Comparison of ENCODE assay signal across 8 mouse cellular contexts in the genomic region with DNA sequence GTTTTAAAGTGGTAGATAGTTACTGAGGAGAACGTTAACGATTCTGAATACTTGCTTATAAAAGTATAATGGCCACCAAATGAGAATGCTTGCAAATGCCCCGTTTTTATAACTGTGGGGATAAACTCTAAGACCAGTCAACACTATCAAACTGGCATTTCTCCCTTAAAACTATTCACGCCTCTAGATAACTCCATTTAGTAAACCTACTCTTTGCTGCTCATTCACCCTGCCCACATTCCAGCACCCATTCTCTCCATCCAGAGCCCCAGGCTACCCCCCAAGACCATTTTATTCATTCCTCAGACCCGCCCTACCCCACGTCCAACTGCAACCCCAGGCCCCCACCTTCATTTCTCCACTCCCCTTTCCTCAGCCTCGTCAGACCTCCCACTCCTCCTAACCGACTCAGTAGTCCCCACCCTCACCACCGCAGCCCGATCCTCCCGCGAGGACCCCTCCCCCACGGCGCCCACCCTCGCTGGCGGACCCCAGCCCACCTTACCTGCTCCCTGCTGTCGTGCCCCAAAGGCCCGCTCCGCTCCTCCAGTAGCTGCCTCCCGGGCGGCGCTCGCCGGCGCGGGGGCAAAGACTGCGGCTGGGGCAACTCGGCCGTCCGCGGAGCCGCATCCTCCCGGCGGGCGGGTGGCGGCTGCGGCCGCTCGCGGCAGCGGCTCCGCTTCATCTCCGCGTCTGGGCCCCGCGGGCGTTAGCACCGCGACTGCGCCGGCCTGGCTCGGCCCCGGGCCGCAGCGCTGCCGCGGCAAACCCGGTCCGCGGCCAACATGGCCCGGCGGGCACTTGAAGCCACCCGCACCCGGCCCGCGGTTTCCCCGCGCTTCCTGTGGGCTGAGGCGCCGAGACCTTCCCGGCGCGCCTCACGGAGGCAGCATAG. TPM values are rescaled to one million over a fixed set of nuclear protein-coding genes. Genes with fewer than 3 reads are reported as not detected.
DNase-seq lines count a peak whose midpoint lies in the region; ATAC-seq lines count a peak whose summit lies in the region.

No protein-coding gene starts in this region.

- H3K36me3 ChIP-seq in heart, embryonic 13.5 days = 0 out of 2 replicates have a peak, but pooled peaks cover under 1% of the 10 kb centered on the region
- no peaks in the 10 kb centered on the region for H3K36me3 ChIP-seq in lung, embryonic 15.5 days

- WGBS in heart, embryonic 13.5 days = under 1% methylated on average over 68 of the region's 74 CpGs
- under 1% methylated on average over 54 of the region's 74 CpGs for WGBS in lung, embryonic 15.5 days

- H3K27ac ChIP-seq in heart, embryonic 13.5 days (replicated peaks) = peak overlapping the region; percentile 92
- peak overlapping the region; percentile 92 for H3K27ac ChIP-seq in lung, embryonic 15.5 days

- H3K4me3 ChIP-seq in heart, embryonic 13.5 days = peak overlapping the region; percentile 95
- peak overlapping the region; percentile 93 for H3K4me3 ChIP-seq in lung, embryonic 15.5 days

- peak overlapping the region; percentile 80 for H3K4me2 ChIP-seq in heart, embryonic 13.5 days
- H3K4me2 ChIP-seq in lung, embryonic 15.5 days = peak overlapping the region; percentile 68

- H3K9ac ChIP-seq in heart, embryonic 13.5 days = peak overlapping the region; percentile 98
- H3K9ac ChIP-seq in lung, embryonic 15.5 days = peak overlapping the region; percentile 93

- H3K9me3 ChIP-seq in heart, embryonic 13.5 days = peaks cover 15% of the 10 kb centered on the region
- H3K9me3 ChIP-seq in lung, embryonic 15.5 days = no peaks in the 10 kb centered on the region

- peaks cover 31% of the 10 kb centered on the region for H3K4me1 ChIP-seq in heart, embryonic 13.5 days
- H3K4me1 ChIP-seq in lung, embryonic 15.5 days = peaks cover 18% of the 10 kb centered on the region

- DNase-seq in B cell, adult 2 months = peak; percentile 60 to 70
- DNase-seq in adrenal gland, adult 18-20 months (ENCODE audit: low spot score in 2 of 2) = peak; percentile 46 to 56
- peak; percentile 58 to 67 for DNase-seq in kidney, postnatal 4 days
- peak; percentile 11 for DNase-seq in ovary, postnatal 14 days (ENCODE audit: low spot score)
- DNase-seq in urinary bladder, adult 2 months (ENCODE audit: low spot score) = peak; percentile 71

- no peaks in the 10 kb centered on the region for H3K27me3 ChIP-seq in heart, embryonic 13.5 days (replicated peaks)
- no peaks in the 10 kb centered on the region for H3K27me3 ChIP-seq in lung, embryonic 15.5 days

- ATAC-seq in erythroblast, adult 5-6 weeks (replicated peaks; ENCODE audit: low FRiP score, poor library complexity, severe bottlenecking) = peak; percentile 21
- peak; percentile 60 for ATAC-seq in heart, embryonic 13.5 days (ENCODE audit: extremely low read depth, insufficient number of reproducible peaks, low FRiP score, low TSS enrichment)
- peak; percentile 64 for ATAC-seq in lung, embryonic 15.5 days (ENCODE audit: borderline replicate concordance, extremely low read depth, low FRiP score, low TSS enrichment)

RNA-seq across cellular contexts. Expression of a gene that starts 0.5 kb away (rescaled TPM):
- total RNA-seq in adrenal gland, adult 18-20 months (2021) = 10 to 100 TPM; 41.9 to 44.7 TPM
- 7.7 and 8.8 TPM in 2 replicates for total RNA-seq in erythroblast, adult 5-6 weeks (2015; ENCODE audit: low replicate concordance)
- 15.5 and 16.5 TPM in 2 replicates for total RNA-seq in erythroblast, adult 5-6 weeks (2017; ENCODE audit: low replicate concordance)
- 12.8 and 12.9 TPM in 2 replicates for polyA plus RNA-seq in heart, embryonic 13.5 days (2015; fragmentation: Nextera tagmentation; extraction: Ambion mirVana)
- 14.8 and 16.1 TPM in 2 replicates for polyA plus RNA-seq in lung, embryonic 15.5 days (2015; fragmentation: Nextera tagmentation; extraction: Ambion mirVana)
- polyA plus RNA-seq in urinary bladder, adult 2 months (2012; rRNA removed) = 23.6 and 29.6 TPM in 2 replicates

RNA-seq across cellular contexts. Expression of a gene that starts 43.9 kb away (rescaled TPM):
- total RNA-seq in adrenal gland, adult 18-20 months (2021) = 10 to 100 TPM; 12.5 to 14.5 TPM
- total RNA-seq in erythroblast, adult 5-6 weeks (2015; ENCODE audit: low replicate concordance) = 5.6 and 6.3 TPM in 2 replicates
- total RNA-seq in erythroblast, adult 5-6 weeks (2017; ENCODE audit: low replicate concordance) = 7.5 and 7.8 TPM in 2 replicates
- polyA plus RNA-seq in heart, embryonic 13.5 days (2015; fragmentation: Nextera tagmentation; extraction: Ambion mirVana) = 14.3 and 15.6 TPM in 2 replicates
- polyA plus RNA-seq in lung, embryonic 15.5 days (2015; fragmentation: Nextera tagmentation; extraction: Ambion mirVana) = 14.1 TPM in 2 replicates
- 6.9 and 7.1 TPM in 2 replicates for polyA plus RNA-seq in urinary bladder, adult 2 months (2012; rRNA removed)

Comparison
In these comparisons a context has a peak if more than half of its experiments do, and no peak if none do; other contexts are left out.
1. Peak in every context shown above with its lines: DNase-seq, ATAC-seq, H3K4me3 ChIP-seq and H3K27ac ChIP-seq.
2. DNase-seq: peak in every context shown above with its lines; median percentile 71 in urinary bladder, adult 2 months; 65 in B cell, adult 2 months; 62 in kidney, postnatal 4 days; 51 in adrenal gland, adult 18-20 months; 11 in ovary, postnatal 14 days.